Mouse (Mus musculus) lung, embryonic 14.5 days (tissue): ENCODE data around the gene Flrt3. TPM values are rescaled to one million over a fixed set of nuclear protein-coding genes. Genes with fewer than 3 reads are reported as not detected.

Experiments used
- ATAC-seq: fragments of 200-750 bp; cut with Nextera tagmentation; 2 replicates; pipeline ENCODE4 v1.8.0; 2017; ENCODE audit warnings: mild to moderate bottlenecking, moderate TSS enrichment, moderate library complexity; ENCODE audit not compliant: insufficient read depth
- DNase-seq: peaks from one replicate; pipeline ENCODE4 v3.0.0-alpha.2; 2015
- H3K27ac ChIP-seq: fragments of 300-500 bp; sonication (generic); 2 replicates; pipeline ENCODE4 v1.5.1; 2014; ENCODE audit warnings: low read depth, mild to moderate bottlenecking, moderate library complexity
- H3K27me3 ChIP-seq: fragments of 300-500 bp; sonication (generic); 2 replicates; pipeline ENCODE4 v1.6.1; 2014; ENCODE audit warnings: low read length, control low read depth; ENCODE audit not compliant: insufficient read depth
- H3K36me3 ChIP-seq: fragments of 300-500 bp; sonication (generic); 2 replicates; pipeline ENCODE4 v1.6.1; 2014; ENCODE audit warnings: control low read depth; ENCODE audit not compliant: insufficient read depth
- H3K4me1 ChIP-seq: fragments of 300-500 bp; sonication (generic); 2 replicates; pipeline ENCODE4 v1.6.1; 2014; ENCODE audit warnings: antibody characterized with exemption, control low read depth; ENCODE audit not compliant: insufficient read depth
- H3K4me2 ChIP-seq: fragments of 300-500 bp; sonication (generic); 2 replicates; pipeline ENCODE4 v1.6.1; 2014; ENCODE audit warnings: mild to moderate bottlenecking
- H3K4me3 ChIP-seq: fragments of 300-500 bp; sonication (generic); 2 replicates; pipeline ENCODE4 v1.5.1; 2014; ENCODE audit warnings: low read depth, low read length
- H3K9ac ChIP-seq: fragments of 300-500 bp; sonication (generic); 2 replicates; pipeline ENCODE4 v1.6.1; 2014
- H3K9me3 ChIP-seq: fragments of 300-500 bp; sonication (generic); 2 replicates; pipeline ENCODE4 v1.6.1; 2016; ENCODE audit warnings: low read depth, low read length, control low read depth
- CTCF ChIP-seq: IDR thresholded peaks from 2 replicates; pipeline ENCODE4 v1.5.1; 2016; ENCODE audit warnings: antibody characterized with exemption, low read depth
- WGBS: fragments of 180-500 bp; shearing (Covaris S2); extraction: QIAGEN DNeasy Blood & Tissue Kit; methylation state at CpG from one replicate; pipeline ENCODE4 v1.1.7; 2014; 5-methylcytosine and 5-hydroxymethylcytosine counted together
- polyA plus RNA-seq: library from polyadenylated mRNA; unstranded; fragments of >200 nt; fragmentation: Nextera tagmentation; extraction: Ambion mirVana; gene quantifications from 2 replicates; pipeline ENCODE4 v1.2.1, GENCODE M21; 2014

The Flrt3 gene
- polyA plus RNA-seq, 1 experiment from 2014 or later: 10.2 TPM

DNA sequence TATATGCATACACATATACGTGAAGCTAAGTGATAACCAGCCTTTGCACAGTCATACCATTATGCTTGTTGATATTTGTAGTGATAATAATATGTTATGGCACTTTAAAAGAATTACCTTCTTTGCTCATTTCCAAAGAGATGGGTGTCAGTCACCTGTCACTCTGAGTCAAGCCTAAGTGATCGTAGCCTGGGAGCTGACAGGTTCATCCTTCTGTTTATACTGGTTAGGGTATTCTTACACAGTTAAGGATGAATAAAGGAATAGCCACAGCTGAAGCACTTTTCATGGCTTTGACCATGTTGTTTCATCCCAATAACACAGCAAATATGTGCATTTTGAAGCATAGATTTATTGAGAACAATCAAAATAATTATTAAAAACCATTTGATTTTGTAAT is 1.5 kb downstream of the Flrt3 start:
- H3K4me3 ChIP-seq: peak overlapping the region; percentile 45
- H3K9me3 ChIP-seq: no peaks in the 10 kb centered on the region
- no peaks in the 10 kb centered on the region for H3K36me3 ChIP-seq
- no peak overlapping the region for H3K27ac ChIP-seq
- H3K27me3 ChIP-seq: no peaks in the 10 kb centered on the region
- H3K4me1 ChIP-seq: no peaks in the 10 kb centered on the region; the same call in 1 of the 2 replicates
- DNase-seq: no peak
- no peak for TF ChIP-seq CTCF
- peak overlapping the region; percentile 70 for H3K4me2 ChIP-seq
- no peak for ATAC-seq
- 66% methylated on average over 2 of the region's 2 CpGs for WGBS
- no peak overlapping the region for H3K9ac ChIP-seq

- Histone ChIP-seq H3K27ac (no peak overlapping the region), H3K9me3 (no peaks in the 10 kb centered on the region), H3K36me3 (no peaks in the 10 kb centered on the region), H3K9ac (no peak overlapping the region), H3K4me3 (0 out of 2 replicates have a peak overlapping the region, but pooled peaks have one; percentile 0), H3K27me3 (no peaks in the 10 kb centered on the region), H3K4me2 (peak overlapping the region; percentile 46), H3K4me1 (no peaks in the 10 kb centered on the region; the same call in 1 of the 2 replicates)
- ATAC-seq (no peak), DNase-seq (no peak)
- TF ChIP-seq CTCF: no peak
- WGBS: 49% methylated on average over 2 of the region's 2 CpGs
Measured at GRCm38 (mm10) chr2:140669081-140669480, 2.2 kb downstream of the Flrt3 start.

DNA sequence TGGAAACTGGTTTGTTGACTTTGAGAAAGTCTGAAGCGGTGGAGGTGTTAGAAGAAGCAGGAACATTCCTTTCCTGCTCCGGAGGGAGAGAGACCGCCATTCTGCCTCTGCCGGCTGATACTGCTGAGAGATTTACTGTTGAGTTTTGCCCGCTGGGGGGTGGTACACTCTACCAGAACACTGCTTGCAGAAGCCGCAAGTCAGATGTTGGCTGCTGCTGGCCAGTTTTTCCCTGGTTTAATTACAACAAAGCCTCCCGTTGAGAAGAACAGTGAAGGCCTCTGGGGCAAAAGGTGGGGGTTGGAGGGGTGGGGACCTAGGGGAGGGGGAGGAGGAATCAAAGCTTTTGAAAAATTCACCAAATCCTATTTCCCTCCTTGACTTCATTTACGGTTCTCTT is 3.0 kb downstream of the Flrt3 start:
- no peak overlapping the region for H3K9ac ChIP-seq
- no peaks in the 10 kb centered on the region; the same call in 1 of the 2 replicates for H3K4me1 ChIP-seq
- H3K4me2 ChIP-seq: peak overlapping the region; percentile 46
- no peaks in the 10 kb centered on the region for H3K9me3 ChIP-seq
- 4% methylated on average over 8 of the region's 8 CpGs for WGBS
- ATAC-seq (peak; percentile 61; the same call in 1 of the 2 replicates), DNase-seq (peak; percentile 91)
- TF ChIP-seq CTCF: peak; percentile 77
- no peak overlapping the region for H3K27ac ChIP-seq
- no peaks in the 10 kb centered on the region for H3K27me3 ChIP-seq
- no peaks in the 10 kb centered on the region for H3K36me3 ChIP-seq
- H3K4me3 ChIP-seq: no peak overlapping the region; the same call in 1 of the 2 replicates

DNA sequence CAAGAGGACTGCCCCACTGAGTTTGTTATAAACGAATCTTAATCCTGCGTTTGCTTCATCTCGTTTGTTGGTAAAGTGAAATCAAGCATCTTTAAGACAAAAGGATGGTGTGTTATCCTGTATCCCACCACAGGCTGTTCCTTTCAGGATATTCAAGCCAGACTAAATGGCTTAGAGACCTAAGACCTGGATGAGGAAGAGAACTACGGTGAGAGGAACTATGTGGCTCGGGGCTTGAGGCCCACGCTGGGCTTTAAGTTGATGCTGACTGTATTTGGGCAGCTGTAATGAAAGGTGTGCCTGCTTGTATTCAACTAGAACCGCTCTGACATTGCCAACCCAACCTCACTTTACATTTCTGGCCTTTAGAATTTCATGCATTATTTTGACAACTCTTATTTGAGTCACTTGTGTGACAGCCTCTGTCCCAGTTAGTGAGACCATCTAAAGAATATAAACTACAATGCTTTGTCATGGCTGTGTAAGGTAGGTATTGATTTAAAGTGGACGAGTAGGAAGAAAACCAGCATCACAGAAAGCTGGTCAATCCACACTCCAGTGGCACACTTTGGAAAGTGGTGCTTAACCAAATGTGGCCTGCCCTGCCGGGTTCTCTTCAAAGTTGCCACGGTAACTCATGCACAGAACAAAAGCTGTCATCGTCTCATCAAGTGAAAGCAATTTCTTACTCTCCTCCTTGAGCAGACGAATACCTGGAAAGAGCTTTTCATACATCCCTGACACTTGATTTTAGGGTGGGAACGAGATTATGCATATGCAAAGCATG is 3.8 kb downstream of the Flrt3 start:
- H3K4me3 ChIP-seq: no peak overlapping the region
- no peak for TF ChIP-seq CTCF
- no peak for DNase-seq
- no peak overlapping the region for H3K27ac ChIP-seq
- no peaks in the 10 kb centered on the region; the same call in 1 of the 2 replicates for H3K4me1 ChIP-seq
- WGBS: 63% methylated on average over 13 of the region's 13 CpGs
- ATAC-seq: no peak
- no peaks in the 10 kb centered on the region for H3K27me3 ChIP-seq
- no peaks in the 10 kb centered on the region for H3K9me3 ChIP-seq
- H3K4me2 ChIP-seq: peak overlapping the region; percentile 46; the same call in 1 of the 2 replicates
- no peak overlapping the region for H3K9ac ChIP-seq
- H3K36me3 ChIP-seq: no peaks in the 10 kb centered on the region

GRCm38 (mm10) chr2:140666846-140667245 is 4.4 kb downstream of the Flrt3 start:
- H3K36me3 ChIP-seq: no peaks in the 10 kb centered on the region
- ATAC-seq (no peak), DNase-seq (peak; percentile 19)
- no peaks in the 10 kb centered on the region for H3K27me3 ChIP-seq
- no peak overlapping the region; the same call in 1 of the 2 replicates for H3K4me2 ChIP-seq
- H3K9me3 ChIP-seq: no peaks in the 10 kb centered on the region
- no peak overlapping the region for H3K27ac ChIP-seq
- H3K4me3 ChIP-seq: no peak overlapping the region
- TF ChIP-seq CTCF: no peak
- H3K9ac ChIP-seq: no peak overlapping the region
- 43% methylated on average over 7 of the region's 7 CpGs for WGBS
- H3K4me1 ChIP-seq: no peaks in the 10 kb centered on the region; the same call in 1 of the 2 replicates

DNA sequence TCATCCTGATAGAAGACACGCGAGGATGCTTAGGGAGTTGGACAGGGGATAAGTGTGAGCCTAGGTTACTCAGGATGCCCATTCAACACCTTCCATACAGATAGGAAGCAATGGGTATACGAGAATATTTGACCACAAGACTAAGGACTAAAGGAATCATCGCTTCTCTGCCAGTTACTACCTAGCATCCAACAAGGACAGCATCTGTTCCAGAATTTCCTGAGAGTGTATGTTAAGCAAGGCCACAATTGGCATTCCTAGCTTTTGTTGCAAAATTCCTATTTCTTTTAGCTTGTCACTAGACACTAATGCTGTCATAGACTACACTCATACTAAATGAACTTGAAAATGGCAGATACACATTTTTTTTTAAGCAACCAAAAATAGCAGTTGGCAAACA is 6.9 kb downstream of the Flrt3 start:
- Histone ChIP-seq H3K27ac (no peak overlapping the region), H3K9me3 (no peaks in the 10 kb centered on the region), H3K4me1 (no peaks in the 10 kb centered on the region; the same call in 1 of the 2 replicates), H3K4me2 (no peak overlapping the region), H3K36me3 (peaks cover 12% of the 10 kb centered on the region), H3K4me3 (no peak overlapping the region), H3K27me3 (no peaks in the 10 kb centered on the region), H3K9ac (no peak overlapping the region)
- WGBS: 85% methylated on average over 4 of the region's 4 CpGs
- no peak for ATAC-seq
- TF ChIP-seq CTCF: no peak
- DNase-seq: no peak

DNA sequence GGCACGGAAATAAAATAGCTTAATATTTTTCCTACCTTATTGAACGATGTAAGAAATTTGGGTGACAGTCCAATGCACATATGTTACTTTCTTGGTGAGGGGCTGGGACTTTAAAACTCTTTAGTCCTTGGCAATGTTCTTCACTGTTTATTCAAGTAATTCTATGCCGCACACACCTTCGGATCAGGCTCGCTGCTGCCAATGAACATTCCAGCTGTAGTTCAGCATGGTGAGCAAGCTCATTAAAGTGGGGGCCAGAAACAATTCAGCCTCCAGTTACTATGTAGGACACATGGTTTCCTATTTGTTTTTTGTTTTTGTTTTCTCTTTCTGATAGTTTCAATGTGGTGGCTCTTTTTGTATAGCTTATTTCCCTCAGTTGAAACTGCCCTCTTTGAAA is 8.6 kb downstream of the Flrt3 start:
- Histone ChIP-seq H3K4me3 (no peak overlapping the region), H3K4me1 (no peaks in the 10 kb centered on the region), H3K9me3 (no peaks in the 10 kb centered on the region), H3K27me3 (no peaks in the 10 kb centered on the region), H3K36me3 (peaks cover 12% of the 10 kb centered on the region), H3K27ac (no peak overlapping the region), H3K4me2 (no peak overlapping the region), H3K9ac (no peak overlapping the region)
- 68% methylated on average over 5 of the region's 5 CpGs for WGBS
- ATAC-seq (no peak), DNase-seq (no peak)
- no peak for TF ChIP-seq CTCF
